Mouse (Mus musculus) bone marrow, adult 2 months (tissue): Measurements from ENCODE around the gene Hoxd3.

Source experiments
- CTCF ChIP-seq: fragments of 200-500 bp; IDR thresholded peaks from 2 replicates; pipeline ENCODE4 v1.5.1; 2011; ENCODE audit warnings: low read length, control low read depth; ENCODE audit not compliant: control insufficient read depth, insufficient read depth
- POLR2A ChIP-seq: fragments of 200-500 bp; IDR thresholded peaks from 2 replicates; pipeline ENCODE4 v1.6.1; 2011; ENCODE audit warnings: low read depth, mild to moderate bottlenecking, control low read depth, low read length, borderline replicate concordance; ENCODE audit not compliant: control insufficient read depth

- TF ChIP-seq CTCF, result no peak
- TF ChIP-seq POLR2A, result no peak
These were observed 3.2 kb downstream of the Hoxd3 start for GRCm38 (mm10) chr2:74714881-74715280.
